Mouse (Mus musculus): ENCODE measurements around the gene Tmem179b. TPM values are rescaled to one million over a fixed set of nuclear protein-coding genes. Genes with fewer than 3 reads are reported as not detected.
"Not testable (repeated sequence)": the region's sequence is repeated elsewhere in the genome, so short reads cannot be mapped to it uniquely, and the experiment has no call there.

Tmem179b gene
- polyA plus RNA-seq, 1 experiment from 2014 or later: 38.6 TPM

- H3K27me3 ChIP-seq: no peaks in the 10 kb centered on the region
- peak within 1 kb of the TSS; percentile 98 for H3K4me2 ChIP-seq
- H3K9ac ChIP-seq: peak within 1 kb of the TSS; percentile 93
- under 1% methylated on average over 36 of the region's 36 CpGs for WGBS
- peaks cover 32% of the 10 kb centered on the region for H3K4me1 ChIP-seq (replicated peaks)
- no peaks in the 10 kb centered on the region for H3K9me3 ChIP-seq
- peaks cover 69% of the 10 kb centered on the region for H3K36me3 ChIP-seq
- ATAC-seq (ENCODE audit: low FRiP score): peak; percentile 99
- peak within 1 kb of the TSS; percentile 96 for H3K27ac ChIP-seq
- peak within 1 kb of the TSS; percentile 92 for H3K4me3 ChIP-seq
Observed at GRCm38 (mm10) chr19:8741243-8741869, 32.9 kb downstream of the Tmem179b start, which contains the start of gene Stx5a. Stx5a (plus strand) TSS chr19:8741413.

GRCm38 (mm10) chr19:8740603-8741002, 33.7 kb downstream of the Tmem179b start, which contains the start of gene 1700092M07Rik:
1700092M07Rik (plus strand) TSS chr19:8740718.
- H3K36me3 ChIP-seq: peaks cover 61% of the 10 kb centered on the region
- H3K4me1 ChIP-seq (replicated peaks): peaks cover 36% of the 10 kb centered on the region

GRCm38 (mm10) chr19:8739646-8740045, 34.6 kb downstream of the Tmem179b start:
- H3K27ac ChIP-seq: no peak overlapping the region
- H3K4me3 ChIP-seq: no peak overlapping the region
- H3K9ac ChIP-seq: no peak overlapping the region
- no peak for ATAC-seq (ENCODE audit: low FRiP score)
- WGBS: 94% methylated on average over 6 of the region's 6 CpGs
- no peaks in the 10 kb centered on the region for H3K27me3 ChIP-seq
- peaks cover 41% of the 10 kb centered on the region for H3K4me1 ChIP-seq (replicated peaks)
- H3K36me3 ChIP-seq: peaks cover 51% of the 10 kb centered on the region
- no peaks in the 10 kb centered on the region for H3K9me3 ChIP-seq
- no peak overlapping the region for H3K4me2 ChIP-seq

More at GRCm38 (mm10) chr19:8740603-8741002, 33.7 kb downstream of the Tmem179b start, which contains the start of gene 1700092M07Rik:
- 70% methylated on average over 14 of the region's 14 CpGs for WGBS
- no peaks in the 10 kb centered on the region for H3K9me3 ChIP-seq
- H3K9ac ChIP-seq: peak within 1 kb of the TSS; percentile 93
- no peak for ATAC-seq (ENCODE audit: low FRiP score)
- peak within 1 kb of the TSS; percentile 98 for H3K4me2 ChIP-seq
- H3K4me3 ChIP-seq: peak within 1 kb of the TSS; percentile 92
- H3K27ac ChIP-seq: peak within 1 kb of the TSS; percentile 96
- H3K27me3 ChIP-seq: no peaks in the 10 kb centered on the region

- Histone ChIP-seq H3K9ac (no peak overlapping the region), H3K27ac (no peak overlapping the region), H3K4me1 (replicated peaks) (peaks cover 41% of the 10 kb centered on the region), H3K36me3 (peaks cover 44% of the 10 kb centered on the region), H3K9me3 (no peaks in the 10 kb centered on the region), H3K4me3 (no peak overlapping the region), H3K4me2 (no peak overlapping the region), H3K27me3 (no peaks in the 10 kb centered on the region)
- whole genome bisulfite sequencing: 90% methylated on average over 7 of the region's 7 CpGs
- ATAC-seq (ENCODE audit: low FRiP score): no peak
Observed at GRCm38 (mm10) chr19:8738911-8739310, 35.4 kb downstream of the Tmem179b start.

- H3K9ac ChIP-seq: peak overlapping the region; percentile 87
- peak overlapping the region; percentile 95 for H3K4me2 ChIP-seq
- peak overlapping the region; percentile 85 for H3K4me3 ChIP-seq
- no peaks in the 10 kb centered on the region for H3K9me3 ChIP-seq
- WGBS: 2% methylated on average over 11 of the region's 11 CpGs
- peaks cover 27% of the 10 kb centered on the region for H3K4me1 ChIP-seq (replicated peaks)
- H3K27ac ChIP-seq: peak overlapping the region; percentile 81; the same call in 1 of the 2 replicates
- H3K27me3 ChIP-seq: no peaks in the 10 kb centered on the region; the same call in 1 of the 2 replicates
- H3K36me3 ChIP-seq: peaks cover 32% of the 10 kb centered on the region
- ATAC-seq (ENCODE audit: low FRiP score): peak; percentile 49
Observed at GRCm38 (mm10) chr19:8736160-8736467, 38.2 kb downstream of the Tmem179b start.

GRCm38 (mm10) chr19:8735389-8736159, 38.7 kb downstream of the Tmem179b start, which contains the start of gene Wdr74:
Wdr74 (plus strand) TSS chr19:8735827.
- H3K4me1 ChIP-seq (replicated peaks): peaks cover 22% of the 10 kb centered on the region
- under 1% methylated on average over 32 of the region's 32 CpGs for WGBS
- peak within 1 kb of the TSS; percentile 95 for H3K4me2 ChIP-seq
- ATAC-seq (ENCODE audit: low FRiP score): peak; percentile 94
- H3K27ac ChIP-seq: peak within 1 kb of the TSS; percentile 81
- no peaks in the 10 kb centered on the region; the same call in 1 of the 2 replicates for H3K27me3 ChIP-seq
- peak within 1 kb of the TSS; percentile 87 for H3K9ac ChIP-seq
- peak within 1 kb of the TSS; percentile 85 for H3K4me3 ChIP-seq
- no peaks in the 10 kb centered on the region for H3K9me3 ChIP-seq
- H3K36me3 ChIP-seq: peaks cover 32% of the 10 kb centered on the region

- 80% methylated on average over 3 of the region's 3 CpGs for WGBS
Observed at GRCm38 (mm10) chr19:8734334-8734733, 39.9 kb downstream of the Tmem179b start.

DNA sequence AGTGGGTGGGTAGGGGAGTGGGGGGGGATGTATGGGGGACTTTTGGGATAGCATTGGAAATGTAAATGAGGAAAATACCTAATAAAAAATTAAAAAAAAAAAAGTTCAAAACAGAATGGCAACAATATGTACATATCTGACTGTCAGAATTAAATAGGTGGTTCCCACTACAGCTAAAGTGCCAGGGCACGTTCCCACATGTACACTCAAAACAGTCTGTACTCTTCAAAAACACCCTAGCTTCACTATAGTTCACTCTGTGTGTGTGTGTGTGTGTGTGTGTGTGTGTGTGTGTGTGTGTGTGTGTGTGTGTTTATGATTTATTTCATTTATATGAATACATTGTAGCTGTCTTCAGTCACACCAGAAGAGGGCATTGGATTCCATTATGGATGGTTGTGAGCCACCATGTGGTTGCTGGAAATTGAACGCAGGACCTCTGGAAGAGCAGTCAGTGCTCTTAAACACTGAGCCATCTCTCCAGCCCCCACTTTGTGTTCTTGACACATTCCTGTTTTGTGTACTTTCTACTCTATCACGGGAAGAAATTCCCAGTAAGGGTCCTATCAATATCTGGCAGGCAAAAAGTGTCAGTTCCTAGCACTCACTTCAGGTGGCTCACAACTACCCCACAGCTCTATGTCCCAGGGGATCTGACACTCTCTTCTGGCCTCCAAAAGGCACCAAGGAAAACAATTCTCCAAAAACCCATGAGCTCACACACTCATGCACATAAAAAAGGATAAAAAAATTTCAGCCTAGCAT, 45.8 kb downstream of the Tmem179b start:
- H3K9ac ChIP-seq; H3K4me3 ChIP-seq; H3K27ac ChIP-seq; H3K4me2 ChIP-seq; H3K9me3 ChIP-seq; ATAC-seq (ENCODE audit: low FRiP score); H3K27me3 ChIP-seq: not testable (repeated sequence)
- WGBS: 47% methylated on average over 3 of the region's 3 CpGs
- H3K36me3 ChIP-seq: peaks cover 28% of the 10 kb centered on the region
- peaks cover 22% of the 10 kb centered on the region for H3K4me1 ChIP-seq (replicated peaks)

More at GRCm38 (mm10) chr19:8734334-8734733, 39.9 kb downstream of the Tmem179b start:
- no peaks in the 10 kb centered on the region; the same call in 1 of the 2 replicates for H3K27me3 ChIP-seq
- H3K4me3 ChIP-seq: no peak overlapping the region
- H3K4me2 ChIP-seq: no peak overlapping the region
- peaks cover 18% of the 10 kb centered on the region for H3K4me1 ChIP-seq (replicated peaks)
- no peak for ATAC-seq (ENCODE audit: low FRiP score)
- no peak overlapping the region for H3K9ac ChIP-seq
- no peak overlapping the region for H3K27ac ChIP-seq
- peaks cover 19% of the 10 kb centered on the region for H3K36me3 ChIP-seq
- H3K9me3 ChIP-seq: no peaks in the 10 kb centered on the region

GRCm38 (mm10) chr19:8727495-8728114, 46.7 kb downstream of the Tmem179b start:
- H3K36me3 ChIP-seq: peaks cover 28% of the 10 kb centered on the region
- H3K4me2 ChIP-seq: no peak overlapping the region
- peaks cover 22% of the 10 kb centered on the region for H3K4me1 ChIP-seq (replicated peaks)
- no peaks in the 10 kb centered on the region for H3K9me3 ChIP-seq
- WGBS: 35% methylated on average over 5 of the region's 5 CpGs
- no peak overlapping the region for H3K27ac ChIP-seq
- no peaks in the 10 kb centered on the region; the same call in 1 of the 2 replicates for H3K27me3 ChIP-seq
- H3K4me3 ChIP-seq: no peak overlapping the region
- ATAC-seq (ENCODE audit: low FRiP score): no peak
- H3K9ac ChIP-seq: no peak overlapping the region

DNA sequence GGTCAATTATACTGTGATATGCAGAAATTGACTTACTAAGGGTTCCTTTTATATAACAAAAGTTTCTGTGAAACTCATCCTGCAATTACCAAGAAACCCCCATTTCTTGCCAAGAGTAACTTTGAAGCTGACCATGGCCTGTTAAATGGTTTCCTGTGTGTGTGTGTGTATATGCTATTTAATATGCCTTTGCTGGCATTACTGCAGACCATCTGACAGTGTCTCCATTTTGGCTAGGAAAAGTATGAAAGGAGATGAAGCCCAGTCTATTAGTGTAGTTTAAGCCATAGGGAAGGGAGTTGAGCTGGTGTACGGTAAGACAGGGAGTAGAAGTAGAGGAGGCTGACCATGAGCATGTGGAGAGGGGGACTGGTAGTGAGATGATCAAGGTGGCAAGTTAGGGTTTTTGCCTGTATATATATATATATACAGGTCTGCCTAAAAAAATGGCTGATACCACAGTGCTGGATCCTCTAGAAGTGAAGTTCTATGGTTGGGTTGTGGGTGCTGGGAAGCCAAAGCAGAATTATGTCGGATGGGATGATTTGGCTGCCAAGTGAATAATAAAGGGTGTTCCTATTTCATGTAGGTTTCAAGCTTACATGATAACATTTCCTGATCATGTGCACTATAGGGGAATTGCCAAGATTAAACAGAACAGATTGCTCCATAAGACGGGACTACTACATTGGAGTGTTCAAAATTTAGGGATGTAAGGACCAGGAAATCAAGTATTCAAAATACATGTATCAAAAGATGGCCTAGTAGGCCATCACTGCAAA, 47.5 kb downstream of the Tmem179b start:
- WGBS: 18% methylated on average over 3 of the region's 3 CpGs
- no peak overlapping the region for H3K4me3 ChIP-seq
- H3K27me3 ChIP-seq: no peaks in the 10 kb centered on the region
- H3K27ac ChIP-seq: no peak overlapping the region
- peaks cover 28% of the 10 kb centered on the region for H3K36me3 ChIP-seq
- no peak overlapping the region for H3K9ac ChIP-seq
- H3K4me2 ChIP-seq: no peak overlapping the region
- H3K9me3 ChIP-seq: no peaks in the 10 kb centered on the region
- no peak for ATAC-seq (ENCODE audit: low FRiP score)
- peaks cover 30% of the 10 kb centered on the region for H3K4me1 ChIP-seq (replicated peaks)

DNA sequence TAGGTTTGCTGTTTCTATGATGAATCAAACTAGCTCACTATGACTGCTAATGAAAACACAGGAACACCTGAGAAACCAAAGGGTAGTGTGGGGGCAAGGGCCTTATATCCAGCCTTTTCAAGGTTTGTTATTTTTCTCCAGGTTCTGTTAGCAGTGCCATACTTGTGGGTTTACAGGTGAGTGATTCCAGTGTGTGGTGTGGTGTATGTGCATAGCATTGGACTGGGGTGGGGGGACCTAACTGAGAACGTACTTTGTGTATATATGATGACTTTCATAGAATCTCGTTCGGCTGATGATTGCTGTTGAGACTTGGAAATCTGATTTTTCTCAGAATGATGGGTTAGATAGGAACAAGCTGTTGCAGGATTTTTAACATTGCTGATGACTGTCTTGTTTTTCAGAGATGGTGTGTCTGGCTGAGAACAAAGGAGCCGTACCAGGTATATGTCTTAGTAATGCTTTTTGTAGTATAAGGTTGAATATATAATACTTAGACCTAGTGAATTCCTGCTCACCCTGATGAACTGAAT, 49.1 kb downstream of the Tmem179b start:
- WGBS: 54% methylated on average over 4 of the region's 4 CpGs
- Histone ChIP-seq H3K27ac (0 out of 2 replicates have a peak overlapping the region, but pooled peaks have one; percentile 84), H3K36me3 (peaks cover 28% of the 10 kb centered on the region), H3K4me3 (peak overlapping the region; percentile 68), H3K4me2 (peak overlapping the region; percentile 76), H3K27me3 (no peaks in the 10 kb centered on the region), H3K4me1 (replicated peaks) (peaks cover 41% of the 10 kb centered on the region), H3K9me3 (no peaks in the 10 kb centered on the region), H3K9ac (peak overlapping the region; percentile 96)
- no peak for ATAC-seq (ENCODE audit: low FRiP score)

Measured in hindbrain, embryonic 13.5 days (tissue).